ENCODE assay signal across 10 mouse cellular contexts in genomic region chr4:130668541-130668940, GRCm38 (mm10). TPM values are rescaled to one million over a fixed set of nuclear protein-coding genes. Genes with fewer than 3 reads are reported as not detected.
DNase-seq lines count a peak whose midpoint lies in the region; ATAC-seq and TF ChIP-seq lines count a peak whose summit lies in the region.
"Had no signal": no experiment of that assay in that cellular context is flagged by ENCODE, and none has a peak within 500 bp of the region (broad histone marks: within the 10 kb centered on the region; RNA-seq: fewer than 3 reads in every experiment).

No protein-coding gene starts in this region.

- ATAC-seq in limb, embryonic 12.5 days (ENCODE audit: insufficient number of reproducible peaks, insufficient read depth, low FRiP score, low TSS enrichment, low read depth) = no peak
- no peak for ATAC-seq in neural tube, embryonic 13.5 days (ENCODE audit: low read depth)

- peaks cover 41% of the 10 kb centered on the region for H3K79me2 ChIP-seq in liver, adult 2 months (ENCODE audit: control insufficient read depth, insufficient read depth, low read length)

- H3K9me3 ChIP-seq in heart, embryonic 10.5 days = no peaks in the 10 kb centered on the region
- H3K9me3 ChIP-seq in limb, embryonic 12.5 days = no peaks in the 10 kb centered on the region
- H3K9me3 ChIP-seq in limb, embryonic 10.5 days (replicated peaks) = no peaks in the 10 kb centered on the region
- H3K9me3 ChIP-seq in neural tube, embryonic 13.5 days = no peaks in the 10 kb centered on the region

- intact Hi-C loops in heart, postnatal 25 days (cut with DNase I) = no loop called here

- peak overlapping the region; percentile 32 for H3K4me2 ChIP-seq in limb, embryonic 12.5 days
- H3K4me2 ChIP-seq in neural tube, embryonic 13.5 days = peak overlapping the region; percentile 25; the same call in 1 of the 2 replicates

- H3K27ac ChIP-seq in heart, embryonic 10.5 days = no peak overlapping the region
- peak overlapping the region; percentile 50; the same call in 1 of the 2 replicates for H3K27ac ChIP-seq in limb, embryonic 12.5 days
- no peak overlapping the region for H3K27ac ChIP-seq in limb, embryonic 10.5 days
- no peak overlapping the region for H3K27ac ChIP-seq in liver, adult 2 months (replicated peaks; ENCODE audit: insufficient read depth, low read depth, low read length)
- H3K27ac ChIP-seq in neural tube, embryonic 13.5 days (replicated peaks) = no peak overlapping the region

- H3K4me3 ChIP-seq in heart, embryonic 10.5 days = no peak overlapping the region
- H3K4me3 ChIP-seq in limb, embryonic 12.5 days (replicated peaks) = no peak overlapping the region
- no peak overlapping the region for H3K4me3 ChIP-seq in limb, embryonic 10.5 days
- no peak overlapping the region for H3K4me3 ChIP-seq in liver, adult 2 months (ENCODE audit: insufficient read depth, low read depth, low read length)
- H3K4me3 ChIP-seq in neural tube, embryonic 13.5 days = 0 out of 2 replicates have a peak overlapping the region, but pooled peaks have one; percentile 8

- peaks cover 34% of the 10 kb centered on the region for H3K4me1 ChIP-seq in heart, embryonic 10.5 days
- H3K4me1 ChIP-seq in limb, embryonic 12.5 days (replicated peaks) = peaks cover 38% of the 10 kb centered on the region
- H3K4me1 ChIP-seq in limb, embryonic 10.5 days = peaks cover 24% of the 10 kb centered on the region
- peaks cover 29% of the 10 kb centered on the region for H3K4me1 ChIP-seq in liver, adult 2 months (ENCODE audit: control insufficient read depth, insufficient read depth, low read length)
- peaks cover 71% of the 10 kb centered on the region for H3K4me1 ChIP-seq in neural tube, embryonic 13.5 days (replicated peaks)

- no peak for TF ChIP-seq POLR2A in liver, adult 2 months (IDR thresholded peaks at IDR 0.05; ENCODE audit: extremely low read depth, insufficient read depth, low read length)

- H3K9ac ChIP-seq in limb, embryonic 12.5 days (replicated peaks) = no peak overlapping the region
- no peak overlapping the region for H3K9ac ChIP-seq in liver, adult 2 months (ENCODE audit: low read depth, low read length)
- H3K9ac ChIP-seq in neural tube, embryonic 13.5 days = no peak overlapping the region

- no peak for TF ChIP-seq CTCF in liver, adult 2 months (IDR thresholded peaks at IDR 0.05; ENCODE audit: low read depth, low read length)

- DNase-seq in heart, embryonic 10.5 days (ENCODE audit: low spot score) = peak; percentile 61
- DNase-seq in heart, postnatal 25 days (ENCODE audit: low spot score) = no peak
- DNase-seq in limb, embryonic 10.5 days (ENCODE audit: low spot score) = no peak
- peak; percentile 61 for DNase-seq in liver, adult 2 months (ENCODE audit: extremely low read depth, low read depth, low spot score)
- DNase-seq in right cerebral cortex, postnatal 36 days (ENCODE audit: low spot score in 2 of 2) = no peak
- no peak for DNase-seq in thymus, postnatal 36 days
- DNase-seq: cerebellum, postnatal 36 days; left cerebral cortex, postnatal 4 days had no signal

- no peaks in the 10 kb centered on the region for H3K27me3 ChIP-seq in heart, embryonic 10.5 days (ENCODE audit: insufficient read depth, poor library complexity, severe bottlenecking)
- H3K27me3 ChIP-seq in limb, embryonic 12.5 days = no peaks in the 10 kb centered on the region
- no peaks in the 10 kb centered on the region for H3K27me3 ChIP-seq in limb, embryonic 10.5 days (ENCODE audit: low read depth, poor library complexity, severe bottlenecking)
- H3K27me3 ChIP-seq in liver, adult 2 months (ENCODE audit: control insufficient read depth, insufficient read depth, low read length) = no peaks in the 10 kb centered on the region
- no peaks in the 10 kb centered on the region for H3K27me3 ChIP-seq in neural tube, embryonic 13.5 days

- WGBS in heart, embryonic 10.5 days = 25% methylated on average over 2 of the region's 2 CpGs
- 71% methylated on average over 2 of the region's 2 CpGs for WGBS in limb, embryonic 12.5 days
- 77% methylated on average over 2 of the region's 2 CpGs for whole genome bisulfite sequencing in limb, embryonic 10.5 days
- 6% methylated on average over 2 of the region's 2 CpGs for WGBS in liver, adult 2 months
- WGBS in neural tube, embryonic 13.5 days = 65% methylated on average over 2 of the region's 2 CpGs

- peaks cover 50% of the 10 kb centered on the region for H3K36me3 ChIP-seq in heart, embryonic 10.5 days
- peaks cover 40% of the 10 kb centered on the region for H3K36me3 ChIP-seq in limb, embryonic 12.5 days
- H3K36me3 ChIP-seq in limb, embryonic 10.5 days = peaks cover 66% of the 10 kb centered on the region
- peaks cover 25% of the 10 kb centered on the region for H3K36me3 ChIP-seq in liver, adult 2 months (ENCODE audit: control insufficient read depth, insufficient read depth, low read length)
- H3K36me3 ChIP-seq in neural tube, embryonic 13.5 days = peaks cover 38% of the 10 kb centered on the region

RNA-seq across cellular contexts. Expression of gene Pum1, which starts 5.4 kb away (rescaled TPM):
- 72.5 and 81.0 TPM in 2 replicates for polyA plus RNA-seq in heart, embryonic 10.5 days (2016; fragmentation: Nextera tagmentation; extraction: Ambion mirVana)
- 10 to 100 TPM; 56.6 to 62.0 TPM for total RNA-seq in heart, postnatal 25 days (2021)
- polyA plus RNA-seq in limb, embryonic 12.5 days (2016; fragmentation: Nextera tagmentation; extraction: Ambion mirVana) = 123 and 124 TPM in 2 replicates
- polyA plus RNA-seq in limb, embryonic 10.5 days (2016; fragmentation: Nextera tagmentation; extraction: Ambion mirVana) = 116 and 124 TPM in 2 replicates
- 25.4 and 33.1 TPM in 2 replicates for total RNA-seq in liver, adult 2 months (2014; rRNA removed)
- polyA plus RNA-seq in liver, adult 2 months (2012; rRNA removed) = 26.3 and 30.3 TPM in 2 replicates
- 86.3 and 100 TPM in 2 replicates for polyA plus RNA-seq in neural tube, embryonic 13.5 days (2015; fragmentation: Nextera tagmentation; extraction: Ambion mirVana)

Comparison
In these comparisons a context has a peak if more than half of its experiments do, and no peak if none do; other contexts are left out.
1. DNase-seq: peak in heart, embryonic 10.5 days (single experiment) and liver, adult 2 months (single experiment); none in heart, postnatal 25 days (single experiment), limb, embryonic 10.5 days (single experiment), right cerebral cortex, postnatal 36 days (0 of 2) and thymus, postnatal 36 days (0 of 2).